Mouse (Mus musculus) stomach, embryonic 16.5 days (tissue): ENCODE measurements around the gene Klhl12. TPM values are rescaled to one million over a fixed set of nuclear protein-coding genes. Genes with fewer than 3 reads are reported as not detected.
"Not testable (repeated sequence)": the region's sequence is repeated elsewhere in the genome, so short reads cannot be mapped to it uniquely, and the experiment has no call there.

Experiments used
- ATAC-seq: fragments of 200-750 bp; cut with Nextera tagmentation; 2 replicates; pipeline ENCODE4 v1.8.0; 2017; ENCODE audit warnings: moderate number of reproducible peaks, moderate TSS enrichment; ENCODE audit not compliant: insufficient read depth, low FRiP score
- H3K27ac ChIP-seq: fragments of 300-500 bp; sonication (generic); 2 replicates; pipeline ENCODE4 v1.5.1; 2014; ENCODE audit warnings: low read length
- H3K27me3 ChIP-seq: fragments of 300-500 bp; sonication (generic); 2 replicates; pipeline ENCODE4 v1.6.1; 2014; ENCODE audit warnings: low read length, control low read depth, mixed read lengths; ENCODE audit not compliant: control insufficient read depth, insufficient read depth
- H3K36me3 ChIP-seq: fragments of 300-500 bp; sonication (generic); 2 replicates; pipeline ENCODE4 v1.6.1; 2014; ENCODE audit warnings: low read length; ENCODE audit not compliant: control insufficient read depth, insufficient read depth
- H3K4me1 ChIP-seq: fragments of 300-500 bp; sonication (generic); 2 replicates; pipeline ENCODE4 v1.6.1; 2014; ENCODE audit warnings: low read length, control low read depth, mixed read lengths; ENCODE audit not compliant: control insufficient read depth, insufficient read depth
- H3K4me2 ChIP-seq: fragments of 300-500 bp; sonication (generic); 2 replicates; pipeline ENCODE4 v1.6.1; 2014; ENCODE audit warnings: low read depth, low read length, mixed read lengths
- H3K4me3 ChIP-seq: fragments of 300-500 bp; sonication (generic); replicated peaks from 2 replicates; pipeline ENCODE4 v1.5.1; 2014; ENCODE audit warnings: mild to moderate bottlenecking, low read length
- H3K9ac ChIP-seq: fragments of 300-500 bp; sonication (generic); 2 replicates; pipeline ENCODE4 v1.6.1; 2014; ENCODE audit warnings: low read length
- H3K9me3 ChIP-seq: fragments of 300-500 bp; sonication (generic); replicated peaks from 2 replicates; pipeline ENCODE4 v1.6.1; 2016; ENCODE audit warnings: low read length, control low read depth; ENCODE audit not compliant: control insufficient read depth
- WGBS: fragments of 180-500 bp; shearing (Covaris S2); extraction: QIAGEN DNeasy Blood & Tissue Kit; methylation state at CpG from one replicate; pipeline ENCODE4 v1.1.7; 2014; 5-methylcytosine and 5-hydroxymethylcytosine counted together
- polyA plus RNA-seq: library from polyadenylated mRNA; unstranded; fragments of >200 nt; fragmentation: Nextera tagmentation; extraction: Ambion mirVana; gene quantifications from 2 replicates; pipeline ENCODE4 v1.2.1, GENCODE M21; 2015

Klhl12 gene
- polyA plus RNA-seq, 1 experiment from 2014 or later: 23.1 TPM

DNA sequence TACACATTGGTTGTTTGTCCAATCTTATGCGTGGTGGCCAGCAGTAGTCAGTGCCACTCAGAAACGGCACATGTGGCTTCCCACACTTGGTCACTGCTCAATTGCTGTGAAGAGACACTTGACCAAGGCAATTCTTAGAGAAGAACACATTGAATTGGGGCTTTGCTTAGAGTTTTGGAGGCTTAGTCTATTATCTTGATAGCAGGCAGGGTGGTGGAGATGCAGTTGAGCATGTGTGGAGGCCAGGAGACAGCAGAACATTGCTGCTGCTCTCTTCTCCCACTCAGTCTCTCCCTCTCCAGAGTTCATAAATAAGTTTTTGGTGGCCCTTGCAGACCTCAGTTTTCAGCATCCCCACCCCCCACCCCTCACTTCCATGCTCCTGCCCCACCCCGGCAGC lies 12.9 kb upstream of the Klhl12 start:
- ATAC-seq: no peak
- Histone ChIP-seq H3K27ac (no peak overlapping the region), H3K4me2 (no peak overlapping the region), H3K4me3 (no peak overlapping the region), H3K9ac (no peak overlapping the region), H3K9me3 (no peaks in the 10 kb centered on the region), H3K36me3 (no peaks in the 10 kb centered on the region), H3K27me3 (no peaks in the 10 kb centered on the region), H3K4me1 (no peaks in the 10 kb centered on the region)
- WGBS: 91% methylated on average over 3 of the region's 3 CpGs

DNA sequence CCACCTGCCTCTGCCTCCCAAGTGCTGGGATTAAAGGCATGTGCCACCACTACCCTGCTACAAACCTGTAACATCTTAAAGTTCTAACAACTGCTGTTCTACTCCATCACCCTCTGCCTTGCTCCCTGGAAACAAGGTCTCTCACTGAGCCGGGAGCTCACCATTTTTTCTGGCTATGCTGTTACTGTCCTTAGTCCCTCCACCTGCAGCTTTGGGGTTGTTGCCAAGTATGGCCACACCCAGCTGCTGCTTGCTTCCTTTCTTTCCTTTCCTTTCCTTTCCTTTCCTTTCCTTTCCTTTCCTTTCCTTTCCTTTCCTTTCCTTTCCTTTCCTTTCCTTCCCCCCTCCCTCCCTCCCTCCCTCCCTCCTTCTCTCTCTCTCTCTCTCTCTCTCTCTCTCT lies 12.0 kb upstream of the Klhl12 start:
- not testable (repeated sequence) for H3K9ac ChIP-seq, H3K9me3 ChIP-seq, H3K27me3 ChIP-seq, ATAC-seq, H3K4me1 ChIP-seq, H3K36me3 ChIP-seq, H3K4me2 ChIP-seq, H3K4me3 ChIP-seq, H3K27ac ChIP-seq
- 68% methylated on average over 1 of the region's 1 CpGs for WGBS

DNA sequence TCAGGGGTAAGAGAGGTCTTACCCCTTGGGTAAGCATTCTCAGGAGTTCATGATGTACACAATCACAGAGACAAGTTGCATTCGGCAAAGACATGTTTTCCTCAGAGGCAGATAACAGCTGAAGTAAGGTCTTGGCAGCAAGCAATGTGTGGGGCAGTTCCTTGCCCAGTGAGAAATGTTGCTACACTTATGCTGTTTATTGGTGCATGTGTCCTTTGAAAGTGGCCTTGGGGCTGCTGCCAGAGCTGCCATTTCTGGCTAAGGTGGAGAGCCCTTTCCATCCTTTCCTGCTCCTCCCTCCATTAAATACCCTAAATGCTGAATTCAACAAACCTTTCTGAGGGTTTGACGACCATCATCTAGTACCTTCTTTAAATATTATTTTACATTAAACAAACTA lies 9.9 kb upstream of the Klhl12 start:
- Histone ChIP-seq H3K36me3 (no peaks in the 10 kb centered on the region), H3K9ac (no peak overlapping the region), H3K4me2 (no peak overlapping the region), H3K27ac (no peak overlapping the region), H3K4me3 (no peak overlapping the region), H3K27me3 (no peaks in the 10 kb centered on the region), H3K9me3 (no peaks in the 10 kb centered on the region), H3K4me1 (no peaks in the 10 kb centered on the region)
- WGBS: 78% methylated on average over 2 of the region's 2 CpGs
- no peak for ATAC-seq

DNA sequence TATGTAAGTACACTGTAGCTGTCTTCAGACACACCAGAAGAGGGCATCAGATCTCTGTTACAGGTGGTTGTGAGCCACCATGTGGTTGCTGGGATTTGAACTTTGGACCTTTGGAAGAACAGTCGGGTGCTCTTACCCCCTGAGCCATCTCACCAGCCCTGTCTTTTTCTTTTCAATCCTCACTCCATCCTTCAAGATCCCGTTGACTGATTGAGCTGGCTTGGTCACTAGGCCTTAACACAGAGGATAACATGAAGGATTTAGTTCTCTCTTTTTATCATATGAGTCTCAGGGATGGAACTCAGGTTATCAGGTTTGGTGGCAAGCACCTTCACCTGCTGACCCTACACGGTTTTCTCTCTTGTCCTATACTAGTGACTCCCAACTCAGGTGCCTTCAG lies 6.8 kb upstream of the Klhl12 start:
- not testable (repeated sequence) for H3K4me1 ChIP-seq, H3K36me3 ChIP-seq, H3K9me3 ChIP-seq, H3K4me3 ChIP-seq, H3K4me2 ChIP-seq, ATAC-seq, H3K9ac ChIP-seq, H3K27ac ChIP-seq, H3K27me3 ChIP-seq
- 64% methylated on average over 3 of the region's 3 CpGs for whole genome bisulfite sequencing

DNA sequence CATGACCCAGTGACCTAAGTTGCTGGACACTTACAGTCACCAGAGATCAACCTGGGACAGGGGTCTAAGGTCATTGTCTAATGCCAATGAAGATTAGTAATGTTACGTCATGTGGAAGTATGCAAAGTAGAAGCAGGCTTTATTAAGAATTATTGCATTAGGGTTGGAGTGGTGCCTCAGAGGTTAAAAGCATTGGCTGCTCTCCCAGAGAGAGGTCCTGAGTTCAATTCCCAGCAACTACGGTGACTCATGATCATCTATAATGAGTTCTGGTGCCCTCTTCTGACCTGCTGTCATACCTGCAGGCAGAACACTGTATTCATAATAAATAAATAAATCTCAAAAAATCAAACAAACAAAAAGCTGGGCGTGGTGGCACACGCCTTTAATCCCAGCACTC lies 5.1 kb upstream of the Klhl12 start:
- no peak for ATAC-seq

DNA sequence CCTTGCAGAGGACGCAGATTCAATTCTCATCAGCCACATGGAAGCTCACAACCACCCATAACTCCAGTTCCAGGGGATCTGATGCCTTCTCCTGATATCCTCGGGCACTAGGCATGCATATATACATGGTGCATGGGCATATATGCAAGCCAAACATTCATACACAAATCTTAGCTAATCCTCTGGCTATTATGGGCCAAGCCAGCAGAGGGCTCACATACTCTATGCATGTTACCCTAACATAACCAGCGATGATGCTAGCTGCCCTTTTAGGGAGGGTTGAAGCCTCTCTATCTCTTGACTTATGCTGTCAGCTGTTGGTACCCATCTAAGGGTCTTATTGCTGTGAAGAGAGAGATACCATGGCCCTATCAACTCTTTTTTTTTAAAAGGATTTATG lies 4.3 kb upstream of the Klhl12 start:
- no peaks in the 10 kb centered on the region for H3K27me3 ChIP-seq
- WGBS: 41% methylated on average over 3 of the region's 3 CpGs
- H3K4me1 ChIP-seq: peaks cover 1% of the 10 kb centered on the region
- H3K4me3 ChIP-seq: no peak overlapping the region
- ATAC-seq: no peak
- H3K36me3 ChIP-seq: no peaks in the 10 kb centered on the region
- no peak overlapping the region for H3K9ac ChIP-seq
- H3K9me3 ChIP-seq: no peaks in the 10 kb centered on the region
- no peak overlapping the region for H3K27ac ChIP-seq
- no peak overlapping the region for H3K4me2 ChIP-seq

More for the DNA sequence above, 5.1 kb upstream of the Klhl12 start:
- H3K27ac ChIP-seq: no peak overlapping the region
- no peaks in the 10 kb centered on the region; the same call in 1 of the 2 replicates for H3K4me1 ChIP-seq
- H3K27me3 ChIP-seq: no peaks in the 10 kb centered on the region
- no peak overlapping the region for H3K4me2 ChIP-seq
- no peaks in the 10 kb centered on the region for H3K9me3 ChIP-seq
- 79% methylated on average over 4 of the region's 4 CpGs for whole genome bisulfite sequencing
- no peaks in the 10 kb centered on the region for H3K36me3 ChIP-seq
- no peak overlapping the region for H3K4me3 ChIP-seq
- H3K9ac ChIP-seq: no peak overlapping the region

DNA sequence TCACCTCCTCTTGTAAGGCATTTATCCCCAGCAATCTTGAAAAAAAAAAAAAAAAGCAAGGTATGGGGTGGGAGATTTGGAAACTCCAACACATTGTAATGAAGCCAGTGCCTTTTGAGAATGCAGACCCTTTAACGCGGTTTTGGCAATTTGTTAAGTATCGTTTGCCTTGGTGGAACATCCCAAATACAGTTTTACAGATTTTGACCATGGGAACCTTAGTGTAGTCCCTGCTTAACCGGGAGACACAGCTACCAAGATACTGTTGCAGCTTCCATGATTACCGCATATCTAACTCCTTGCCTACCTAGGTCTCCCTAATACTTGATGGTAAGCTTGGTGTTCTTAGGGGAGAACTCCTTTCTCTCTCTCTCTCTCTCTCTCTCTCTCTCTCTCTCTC lies 729 bp downstream of the Klhl12 start:
- WGBS: 11% methylated on average over 5 of the region's 5 CpGs

DNA sequence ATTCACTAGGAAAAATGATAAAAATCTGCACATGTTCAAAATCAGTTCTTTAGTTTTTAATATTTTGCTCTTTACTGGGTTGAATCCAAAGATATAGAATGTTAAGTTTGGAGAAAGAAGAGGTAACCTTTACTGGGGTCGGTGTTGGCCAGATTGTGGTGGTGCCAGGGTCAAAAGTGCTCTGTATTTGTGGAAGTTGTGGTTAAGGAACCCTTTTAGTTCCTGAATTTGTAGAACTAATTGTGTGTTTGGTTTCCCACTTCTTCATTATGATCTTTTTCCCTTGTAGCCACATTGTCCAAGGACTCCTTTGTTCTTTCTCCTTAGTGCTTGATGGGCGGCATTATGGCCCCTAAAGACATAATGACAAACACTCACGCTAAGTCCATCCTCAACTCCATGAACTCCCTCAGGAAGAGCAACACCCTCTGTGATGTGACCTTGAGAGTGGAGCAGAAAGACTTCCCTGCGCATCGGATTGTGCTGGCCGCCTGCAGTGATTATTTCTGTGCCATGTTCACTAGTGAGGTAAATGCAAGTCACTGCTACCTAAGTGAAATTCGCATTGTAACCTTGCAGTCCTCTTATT lies 2.9 kb downstream of the Klhl12 start:
- WGBS: 87% methylated on average over 7 of the region's 7 CpGs
- H3K9me3 ChIP-seq: no peaks in the 10 kb centered on the region
- no peak for ATAC-seq
- no peak overlapping the region for H3K4me2 ChIP-seq
- H3K4me1 ChIP-seq: peaks cover 4% of the 10 kb centered on the region
- no peak overlapping the region for H3K4me3 ChIP-seq
- no peak overlapping the region for H3K27ac ChIP-seq
- no peaks in the 10 kb centered on the region for H3K27me3 ChIP-seq
- no peak overlapping the region for H3K9ac ChIP-seq
- 0 out of 2 replicates have a peak, but pooled peaks cover 3% of the 10 kb centered on the region for H3K36me3 ChIP-seq

More for the DNA sequence above, 729 bp downstream of the Klhl12 start:
- Histone ChIP-seq H3K9ac (peak overlapping the region; percentile 97), H3K27ac (no peak overlapping the region), H3K4me3 (peak overlapping the region; percentile 99), H3K4me1 (peaks cover 4% of the 10 kb centered on the region), H3K9me3 (no peaks in the 10 kb centered on the region), H3K4me2 (peak overlapping the region; percentile 67), H3K36me3 (0 out of 2 replicates have a peak, but pooled peaks cover 3% of the 10 kb centered on the region), H3K27me3 (no peaks in the 10 kb centered on the region)
- ATAC-seq: no peak

DNA sequence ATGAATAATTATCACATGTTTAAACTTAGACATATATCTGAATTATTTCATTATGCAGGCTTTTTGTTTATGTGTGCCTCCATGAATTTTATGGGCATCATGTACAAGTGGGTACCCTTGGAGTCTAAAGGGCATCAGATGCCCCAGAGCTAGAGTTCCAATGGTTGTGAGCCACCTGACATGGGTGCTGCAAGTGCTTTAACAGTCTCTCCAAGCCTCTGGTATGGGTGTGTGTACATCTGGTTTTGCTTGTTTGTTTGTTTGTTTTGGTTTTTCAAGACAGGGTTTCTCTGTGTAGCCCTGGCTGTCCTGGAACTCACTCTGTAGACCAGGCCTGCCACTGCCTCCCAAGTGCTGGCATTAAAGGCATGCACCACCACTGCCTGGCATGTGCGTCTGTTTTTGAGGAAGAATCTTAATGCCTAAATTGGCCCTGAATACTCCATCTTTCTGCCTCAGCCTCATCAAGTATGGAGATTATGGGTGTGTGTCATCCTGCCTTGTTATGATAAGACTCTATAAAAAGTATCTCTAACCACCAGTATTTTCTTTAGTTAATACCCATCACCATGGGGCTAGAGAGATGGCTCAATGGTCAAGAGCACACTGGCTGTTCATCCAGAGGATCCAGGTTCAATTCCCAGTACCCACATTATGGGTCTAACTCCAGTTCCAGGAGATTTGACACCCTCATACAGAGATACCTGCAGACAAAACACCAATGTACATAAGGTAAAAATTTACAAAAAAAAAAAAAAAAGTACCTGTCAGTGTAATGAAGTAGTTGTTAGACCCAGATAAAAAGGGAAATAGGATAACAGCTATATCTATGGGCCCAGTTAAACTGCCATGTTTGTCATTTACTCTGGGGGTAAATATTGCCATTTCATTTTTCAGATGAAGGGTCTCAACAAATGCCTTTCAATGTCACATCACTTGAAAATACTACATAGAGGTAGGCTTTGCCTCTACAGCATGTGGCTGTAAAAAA lies 5.3 kb downstream of the Klhl12 start:
- 0 out of 2 replicates have a peak, but pooled peaks cover 3% of the 10 kb centered on the region for H3K36me3 ChIP-seq
- no peaks in the 10 kb centered on the region for H3K9me3 ChIP-seq
- H3K27ac ChIP-seq: no peak overlapping the region
- H3K4me3 ChIP-seq: no peak overlapping the region
- no peaks in the 10 kb centered on the region for H3K27me3 ChIP-seq
- no peak overlapping the region for H3K9ac ChIP-seq
- H3K4me2 ChIP-seq: no peak overlapping the region
- ATAC-seq: no peak
- WGBS: 94% methylated on average over 1 of the region's 1 CpGs
- peaks cover 4% of the 10 kb centered on the region; the same call in 1 of the 2 replicates for H3K4me1 ChIP-seq
